Mouse (Mus musculus) hindbrain, embryonic 11.5 days (tissue): ENCODE measurements at regions not wholly inside any gene's neighbourhood (a gene's known extent, or its start where the extent isn't known, plus 50 kb on each side); places are given as distances from the start of the nearest gene placed in this dataset.

Source experiments
- ATAC-seq: fragments of 200-750 bp; cut with Nextera tagmentation; 2 replicates; pipeline ENCODE4 v1.8.0; 2017; ENCODE audit warnings: mild to moderate bottlenecking, moderate TSS enrichment, moderate library complexity; ENCODE audit not compliant: low FRiP score
- DNase-seq: peaks from one replicate; pipeline ENCODE4 v3.0.0-alpha.2; 2015; ENCODE audit warnings: low spot score
- H3K27ac ChIP-seq: fragments of 300-500 bp; sonication (generic); 2 replicates; pipeline ENCODE4 v1.5.1; 2014; ENCODE audit warnings: mild to moderate bottlenecking, low read depth, low read length
- H3K27me3 ChIP-seq: fragments of 300-500 bp; sonication (generic); 2 replicates; pipeline ENCODE4 v1.6.1; 2014; ENCODE audit warnings: mild to moderate bottlenecking, low read length, moderate library complexity, mixed read lengths; ENCODE audit not compliant: control insufficient read depth, insufficient read depth
- H3K36me3 ChIP-seq: fragments of 300-500 bp; sonication (generic); 2 replicates; pipeline ENCODE4 v1.6.1; 2014; ENCODE audit warnings: mild to moderate bottlenecking, low read length, moderate library complexity, mixed read lengths; ENCODE audit not compliant: control insufficient read depth, insufficient read depth
- H3K4me1 ChIP-seq: fragments of 300-500 bp; sonication (generic); replicated peaks from 2 replicates; pipeline ENCODE4 v1.6.1; 2014; ENCODE audit warnings: low read length, mixed read lengths; ENCODE audit not compliant: control insufficient read depth, insufficient read depth
- H3K4me2 ChIP-seq: fragments of 300-500 bp; sonication (generic); replicated peaks from 2 replicates; pipeline ENCODE4 v1.6.1; 2014; ENCODE audit warnings: mild to moderate bottlenecking, low read depth, low read length
- H3K4me3 ChIP-seq: fragments of 300-500 bp; sonication (generic); 2 replicates; pipeline ENCODE4 v1.5.1; 2014; ENCODE audit warnings: low read depth, low read length
- H3K9ac ChIP-seq: fragments of 300-500 bp; sonication (generic); 2 replicates; pipeline ENCODE4 v1.6.1; 2014; ENCODE audit warnings: low read depth, low read length
- H3K9me3 ChIP-seq: fragments of 300-500 bp; sonication (generic); 2 replicates; pipeline ENCODE4 v1.6.1; 2016; ENCODE audit warnings: low read length; ENCODE audit not compliant: control insufficient read depth
- WGBS: fragments of 180-500 bp; shearing (Covaris S2); extraction: QIAGEN DNeasy Blood & Tissue Kit; methylation state at CpG from one replicate; pipeline ENCODE4 v1.1.7; 2014; 5-methylcytosine and 5-hydroxymethylcytosine counted together

GRCm38 (mm10) chr8:118042253-118042860 lies 240.6 kb upstream of the Mphosph6 start:
- Histone ChIP-seq H3K9me3 (no peaks in the 10 kb centered on the region), H3K9ac (no peak overlapping the region), H3K27me3 (no peaks in the 10 kb centered on the region), H3K4me2 (no peak overlapping the region), H3K4me3 (no peak overlapping the region), H3K4me1 (no peaks in the 10 kb centered on the region), H3K27ac (no peak overlapping the region), H3K36me3 (no peaks in the 10 kb centered on the region)
- peak; percentile 20 for DNase-seq
- ATAC-seq, result peak; percentile 59
- 37% methylated on average over 10 of the region's 10 CpGs for WGBS

- Histone ChIP-seq H3K36me3 (no peaks in the 10 kb centered on the region), H3K4me2 (no peak overlapping the region), H3K9ac (no peak overlapping the region), H3K4me1 (no peaks in the 10 kb centered on the region), H3K27me3 (no peaks in the 10 kb centered on the region), H3K4me3 (no peak overlapping the region), H3K9me3 (no peaks in the 10 kb centered on the region), H3K27ac (no peak overlapping the region)
- ATAC-seq, result no peak
- 70% methylated on average over 6 of the region's 6 CpGs for WGBS
- no peak for DNase-seq
Observed at GRCm38 (mm10) chr8:118041253-118041652, 239.5 kb upstream of the Mphosph6 start.

GRCm38 (mm10) chr8:118037801-118038200 lies 236.1 kb upstream of the Mphosph6 start:
- Histone ChIP-seq H3K27me3 (no peaks in the 10 kb centered on the region), H3K9ac (no peak overlapping the region), H3K4me1 (no peaks in the 10 kb centered on the region), H3K4me3 (no peak overlapping the region), H3K36me3 (no peaks in the 10 kb centered on the region), H3K4me2 (no peak overlapping the region), H3K9me3 (no peaks in the 10 kb centered on the region), H3K27ac (no peak overlapping the region)
- 67% methylated on average over 4 of the region's 4 CpGs for WGBS
- DNase-seq (no peak), ATAC-seq (no peak)

DNA sequence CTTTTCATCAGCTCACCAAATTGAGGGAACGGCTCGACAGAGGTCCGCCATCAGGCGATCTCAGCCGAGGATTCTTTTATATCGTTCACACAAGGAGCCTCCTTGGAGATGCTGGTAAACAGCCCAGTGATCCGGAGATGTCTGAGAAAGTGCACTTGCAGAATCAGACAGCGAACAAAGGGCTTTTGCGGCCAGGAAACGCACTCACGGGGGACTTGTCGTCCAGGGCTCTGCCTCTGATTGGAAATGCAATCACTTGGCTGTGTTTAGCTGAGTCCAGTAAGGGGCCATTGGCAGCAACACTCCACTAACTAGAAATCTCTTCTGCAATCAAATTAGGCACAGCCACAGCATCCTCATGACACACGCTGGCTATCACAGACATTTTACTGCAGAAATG lies 232.3 kb upstream of the Mphosph6 start:
- Histone ChIP-seq H3K9me3 (no peaks in the 10 kb centered on the region), H3K9ac (no peak overlapping the region), H3K4me2 (no peak overlapping the region), H3K4me1 (no peaks in the 10 kb centered on the region), H3K27ac (no peak overlapping the region), H3K4me3 (no peak overlapping the region), H3K27me3 (no peaks in the 10 kb centered on the region), H3K36me3 (no peaks in the 10 kb centered on the region)
- WGBS, result 54% methylated on average over 13 of the region's 13 CpGs
- DNase-seq (peak; percentile 22), ATAC-seq (no peak)

GRCm38 (mm10) chr8:118031406-118031805 lies 229.7 kb upstream of the Mphosph6 start:
- no peak overlapping the region for H3K27ac ChIP-seq
- WGBS, result 42% methylated on average over 6 of the region's 6 CpGs
- H3K4me2 ChIP-seq, result no peak overlapping the region
- ATAC-seq (no peak), DNase-seq (no peak)
- no peaks in the 10 kb centered on the region for H3K4me1 ChIP-seq
- no peaks in the 10 kb centered on the region for H3K9me3 ChIP-seq
- no peaks in the 10 kb centered on the region for H3K36me3 ChIP-seq
- H3K27me3 ChIP-seq, result no peaks in the 10 kb centered on the region
- no peak overlapping the region for H3K4me3 ChIP-seq
- H3K9ac ChIP-seq, result no peak overlapping the region

- DNase-seq (no peak), ATAC-seq (no peak)
- no peak overlapping the region for H3K4me3 ChIP-seq
- no peaks in the 10 kb centered on the region for H3K4me1 ChIP-seq
- no peaks in the 10 kb centered on the region for H3K36me3 ChIP-seq
- no peak overlapping the region for H3K27ac ChIP-seq
- WGBS, result 88% methylated on average over 13 of the region's 13 CpGs
- no peaks in the 10 kb centered on the region for H3K27me3 ChIP-seq
- H3K9ac ChIP-seq, result no peak overlapping the region
- H3K9me3 ChIP-seq, result no peaks in the 10 kb centered on the region
- no peak overlapping the region for H3K4me2 ChIP-seq
Observed at GRCm38 (mm10) chr8:118028061-118028850, 226.5 kb upstream of the Mphosph6 start.

DNA sequence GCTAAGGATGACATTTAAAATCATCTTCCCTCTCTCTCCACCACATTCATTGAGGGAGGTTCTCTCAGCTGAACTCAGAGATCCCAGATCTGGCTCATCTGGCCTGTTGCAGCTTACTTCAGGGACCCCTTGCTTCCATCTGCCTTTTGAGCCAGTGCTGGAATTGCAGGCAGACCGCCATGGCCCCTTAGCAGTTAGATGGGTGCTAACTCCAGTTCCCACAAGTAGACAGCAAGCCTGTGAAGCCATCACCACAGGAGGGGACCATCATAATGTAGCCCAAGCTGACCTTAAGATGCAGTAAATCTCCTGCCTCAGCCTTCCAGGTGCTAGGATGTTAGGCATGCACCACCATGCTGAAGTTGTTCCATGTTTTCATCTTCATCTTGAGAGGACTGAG lies 221.7 kb upstream of the Mphosph6 start:
- Histone ChIP-seq H3K4me2 (no peak overlapping the region), H3K4me3 (no peak overlapping the region), H3K9me3 (no peaks in the 10 kb centered on the region), H3K4me1 (no peaks in the 10 kb centered on the region), H3K27me3 (no peaks in the 10 kb centered on the region), H3K27ac (no peak overlapping the region), H3K36me3 (no peaks in the 10 kb centered on the region), H3K9ac (no peak overlapping the region)
- DNase-seq (no peak), ATAC-seq (no peak)
- WGBS, result 93% methylated on average over 1 of the region's 1 CpGs

GRCm38 (mm10) chr8:118021978-118022377 lies 220.2 kb upstream of the Mphosph6 start:
- 53% methylated on average over 3 of the region's 3 CpGs for WGBS
- H3K4me3 ChIP-seq, result no peak overlapping the region
- DNase-seq, result no peak
- H3K27me3 ChIP-seq, result no peaks in the 10 kb centered on the region
- no peaks in the 10 kb centered on the region for H3K36me3 ChIP-seq
- ATAC-seq, result no peak
- H3K4me1 ChIP-seq, result peaks cover 3% of the 10 kb centered on the region; the same call in 1 of the 2 replicates
- H3K9ac ChIP-seq, result no peak overlapping the region
- no peak overlapping the region for H3K4me2 ChIP-seq
- no peaks in the 10 kb centered on the region for H3K9me3 ChIP-seq
- H3K27ac ChIP-seq, result no peak overlapping the region

GRCm38 (mm10) chr8:118017261-118017660 lies 215.5 kb upstream of the Mphosph6 start:
- no peaks in the 10 kb centered on the region for H3K9me3 ChIP-seq
- WGBS, result 21% methylated on average over 6 of the region's 6 CpGs
- H3K4me2 ChIP-seq, result no peak overlapping the region
- no peak for DNase-seq
- no peaks in the 10 kb centered on the region for H3K27me3 ChIP-seq
- no peak overlapping the region for H3K4me3 ChIP-seq
- H3K4me1 ChIP-seq, result peaks cover 3% of the 10 kb centered on the region; the same call in 1 of the 2 replicates
- H3K27ac ChIP-seq, result no peak overlapping the region
- no peaks in the 10 kb centered on the region for H3K36me3 ChIP-seq
- ATAC-seq, result 0 out of 2 replicates have a peak, but pooled peaks have one; percentile 19
- no peak overlapping the region for H3K9ac ChIP-seq
